Mouse (Mus musculus): ENCODE measurements around the gene Hcrt. TPM values are rescaled to one million over a fixed set of nuclear protein-coding genes. Genes with fewer than 3 reads are reported as not detected.
"Not testable (repeated sequence)": the region's sequence is repeated elsewhere in the genome, so short reads cannot be mapped to it uniquely, and the experiment has no call there.

Gene Hcrt
- polyA plus RNA-seq (2016; fragmentation: Nextera tagmentation; extraction: Ambion mirVana) = not detected in 2 replicates

- peak within 1 kb of the TSS; percentile 11; the same call in 1 of the 2 replicates for H3K27ac ChIP-seq
These were observed at the start of gene Hcrt for GRCm38 (mm10) chr11:100762831-100763230. Gene Hcrt, minus strand, starts transcription at chr11:100762931.

GRCm38 (mm10) chr11:100811132-100811531, 48.4 kb upstream of the Hcrt start:
- Histone ChIP-seq H3K4me3 (no peak overlapping the region), H3K27ac (peak overlapping the region; percentile 61; the same call in 1 of the 2 replicates), H3K36me3 (0 out of 2 replicates have a peak, but pooled peaks cover 4% of the 10 kb centered on the region), H3K9me3 (replicated peaks) (no peaks in the 10 kb centered on the region), H3K27me3 (ENCODE audit: low read depth, poor library complexity, severe bottlenecking) (no peaks in the 10 kb centered on the region), H3K4me1 (peaks cover 16% of the 10 kb centered on the region; the same call in 1 of the 2 replicates)
- DNase-seq (ENCODE audit: low spot score) = no peak
- 95% methylated on average over 2 of the region's 2 CpGs for WGBS

More at GRCm38 (mm10) chr11:100762831-100763230, at the start of gene Hcrt:
- peak within 1 kb of the TSS; percentile 56 for H3K4me3 ChIP-seq
- H3K9me3 ChIP-seq (replicated peaks) = no peaks in the 10 kb centered on the region
- 89% methylated on average over 7 of the region's 7 CpGs for WGBS
- peaks cover 57% of the 10 kb centered on the region for H3K27me3 ChIP-seq (ENCODE audit: low read depth, poor library complexity, severe bottlenecking)
- no peaks in the 10 kb centered on the region for H3K36me3 ChIP-seq
- H3K4me1 ChIP-seq = peaks cover 24% of the 10 kb centered on the region
- no peak for DNase-seq (ENCODE audit: low spot score)

- peaks cover 16% of the 10 kb centered on the region for H3K4me1 ChIP-seq
- no peaks in the 10 kb centered on the region for H3K9me3 ChIP-seq (replicated peaks)
- H3K36me3 ChIP-seq = peaks cover 6% of the 10 kb centered on the region; the same call in 1 of the 2 replicates
- H3K27ac ChIP-seq = peak overlapping the region; percentile 62; the same call in 1 of the 2 replicates
- WGBS = 82% methylated on average over 9 of the region's 9 CpGs
- DNase-seq (ENCODE audit: low spot score) = no peak
- no peak overlapping the region for H3K4me3 ChIP-seq
- H3K27me3 ChIP-seq (ENCODE audit: low read depth, poor library complexity, severe bottlenecking) = no peaks in the 10 kb centered on the region
These were observed 47.8 kb upstream of the Hcrt start for GRCm38 (mm10) chr11:100810516-100810915.

GRCm38 (mm10) chr11:100806380-100807305, 43.9 kb upstream of the Hcrt start:
- Histone ChIP-seq H3K4me1 (peaks cover 6% of the 10 kb centered on the region), H3K4me3 (no peak overlapping the region), H3K9me3 (replicated peaks) (no peaks in the 10 kb centered on the region), H3K36me3 (peaks cover 34% of the 10 kb centered on the region), H3K27me3 (ENCODE audit: low read depth, poor library complexity, severe bottlenecking) (no peaks in the 10 kb centered on the region), H3K27ac (no peak overlapping the region)
- 83% methylated on average over 20 of the region's 20 CpGs for WGBS
- DNase-seq (ENCODE audit: low spot score) = no peak

- WGBS = 78% methylated on average over 7 of the region's 7 CpGs
- Histone ChIP-seq H3K27me3 (ENCODE audit: low read depth, poor library complexity, severe bottlenecking) (no peaks in the 10 kb centered on the region), H3K36me3 (peaks cover 44% of the 10 kb centered on the region), H3K9me3 (replicated peaks) (no peaks in the 10 kb centered on the region), H3K4me3 (no peak overlapping the region), H3K4me1 (peaks cover 6% of the 10 kb centered on the region), H3K27ac (no peak overlapping the region)
- DNase-seq (ENCODE audit: low spot score) = no peak
These were observed 42.8 kb upstream of the Hcrt start for GRCm38 (mm10) chr11:100805535-100805934.

- Histone ChIP-seq H3K27me3 (ENCODE audit: low read depth, poor library complexity, severe bottlenecking) (no peaks in the 10 kb centered on the region), H3K4me1 (peaks cover 13% of the 10 kb centered on the region), H3K27ac (no peak overlapping the region), H3K4me3 (no peak overlapping the region), H3K9me3 (replicated peaks) (no peaks in the 10 kb centered on the region), H3K36me3 (peaks cover 46% of the 10 kb centered on the region)
- no peak for DNase-seq (ENCODE audit: low spot score)
- WGBS = 95% methylated on average over 10 of the region's 10 CpGs
These were observed 41.7 kb upstream of the Hcrt start for GRCm38 (mm10) chr11:100804409-100804808.

- no peak overlapping the region for H3K27ac ChIP-seq
- peaks cover 8% of the 10 kb centered on the region for H3K4me1 ChIP-seq
- no peaks in the 10 kb centered on the region for H3K27me3 ChIP-seq (ENCODE audit: low read depth, poor library complexity, severe bottlenecking)
- 63% methylated on average over 5 of the region's 5 CpGs for WGBS
- no peak for DNase-seq (ENCODE audit: low spot score)
- H3K9me3 ChIP-seq (replicated peaks) = no peaks in the 10 kb centered on the region
- no peak overlapping the region for H3K4me3 ChIP-seq
- peaks cover 55% of the 10 kb centered on the region for H3K36me3 ChIP-seq
These were observed 36.7 kb upstream of the Hcrt start for GRCm38 (mm10) chr11:100799426-100799825.

GRCm38 (mm10) chr11:100796585-100796984, 33.9 kb upstream of the Hcrt start:
- Histone ChIP-seq H3K4me3 (no peak overlapping the region), H3K36me3 (peaks cover 30% of the 10 kb centered on the region), H3K27me3 (ENCODE audit: low read depth, poor library complexity, severe bottlenecking) (no peaks in the 10 kb centered on the region), H3K27ac (no peak overlapping the region), H3K9me3 (replicated peaks) (no peaks in the 10 kb centered on the region), H3K4me1 (peaks cover 8% of the 10 kb centered on the region)
- DNase-seq (ENCODE audit: low spot score) = no peak
- WGBS = 63% methylated on average over 8 of the region's 8 CpGs

- Histone ChIP-seq H3K27me3 (ENCODE audit: low read depth, poor library complexity, severe bottlenecking) (no peaks in the 10 kb centered on the region), H3K4me1 (peaks cover 8% of the 10 kb centered on the region), H3K27ac (no peak overlapping the region), H3K4me3 (no peak overlapping the region), H3K36me3 (peaks cover 24% of the 10 kb centered on the region), H3K9me3 (replicated peaks) (no peaks in the 10 kb centered on the region)
- no peak for DNase-seq (ENCODE audit: low spot score)
- 93% methylated on average over 2 of the region's 2 CpGs for WGBS
These were observed 32.7 kb upstream of the Hcrt start for GRCm38 (mm10) chr11:100795386-100795785.

- Histone ChIP-seq H3K4me1 (peaks cover 24% of the 10 kb centered on the region), H3K36me3 (peaks cover 19% of the 10 kb centered on the region), H3K9me3 (replicated peaks) (no peaks in the 10 kb centered on the region), H3K4me3 (no peak overlapping the region), H3K27ac (no peak overlapping the region), H3K27me3 (ENCODE audit: low read depth, poor library complexity, severe bottlenecking) (no peaks in the 10 kb centered on the region)
- 84% methylated on average over 2 of the region's 2 CpGs for WGBS
- no peak for DNase-seq (ENCODE audit: low spot score)
These were observed 28.8 kb upstream of the Hcrt start for GRCm38 (mm10) chr11:100791457-100792049.

GRCm38 (mm10) chr11:100790644-100791043, 27.9 kb upstream of the Hcrt start:
- H3K36me3 ChIP-seq = peaks cover 15% of the 10 kb centered on the region; the same call in 1 of the 2 replicates
- not testable (repeated sequence) for DNase-seq (ENCODE audit: low spot score); H3K27ac ChIP-seq; H3K27me3 ChIP-seq (ENCODE audit: low read depth, poor library complexity, severe bottlenecking); H3K4me3 ChIP-seq; H3K9me3 ChIP-seq (replicated peaks)
- H3K4me1 ChIP-seq = peaks cover 28% of the 10 kb centered on the region
- 87% methylated on average over 9 of the region's 9 CpGs for WGBS

GRCm38 (mm10) chr11:100789702-100790101, 27.0 kb upstream of the Hcrt start:
- peaks cover 15% of the 10 kb centered on the region; the same call in 1 of the 2 replicates for H3K36me3 ChIP-seq
- H3K9me3 ChIP-seq (replicated peaks) = no peaks in the 10 kb centered on the region
- WGBS = 86% methylated on average over 3 of the region's 3 CpGs
- no peak overlapping the region for H3K4me3 ChIP-seq
- no peak overlapping the region for H3K27ac ChIP-seq
- H3K27me3 ChIP-seq (ENCODE audit: low read depth, poor library complexity, severe bottlenecking) = no peaks in the 10 kb centered on the region
- peaks cover 28% of the 10 kb centered on the region for H3K4me1 ChIP-seq
- no peak for DNase-seq (ENCODE audit: low spot score)

- H3K9me3 ChIP-seq (replicated peaks) = no peaks in the 10 kb centered on the region
- H3K4me3 ChIP-seq = no peak overlapping the region
- 93% methylated on average over 2 of the region's 2 CpGs for WGBS
- no peak overlapping the region for H3K27ac ChIP-seq
- peaks cover 28% of the 10 kb centered on the region for H3K4me1 ChIP-seq
- no peaks in the 10 kb centered on the region for H3K27me3 ChIP-seq (ENCODE audit: low read depth, poor library complexity, severe bottlenecking)
- DNase-seq (ENCODE audit: low spot score) = no peak
- peaks cover 35% of the 10 kb centered on the region for H3K36me3 ChIP-seq
These were observed 23.0 kb upstream of the Hcrt start for GRCm38 (mm10) chr11:100785774-100786173.

All from limb, embryonic 10.5 days (tissue).